Mouse (Mus musculus): ENCODE measurements around the gene Olfr1467. TPM values are rescaled to one million over a fixed set of nuclear protein-coding genes. Genes with fewer than 3 reads are reported as not detected.

Olfr1467 gene
- polyA plus RNA-seq (2011; ENCODE audit: insufficient read depth, insufficient read length, low read depth, missing spikeins): not detected in 2 replicates

GRCm38 (mm10) chr19:13361936-13362335 lies at the start of gene Olfr1467:
TSS of gene Olfr1467 (plus strand) at chr19:13362236.
- no peaks in the 10 kb centered on the region for H3K4me1 ChIP-seq (ENCODE audit: control insufficient read depth, insufficient read depth, low read length)
- TF ChIP-seq EP300 (IDR thresholded peaks at IDR 0.05; ENCODE audit: insufficient read depth, low read depth, low read length) (no peak), POLR2A (IDR thresholded peaks at IDR 0.05; ENCODE audit: insufficient read depth, low read length) (no peak), CTCF (IDR thresholded peaks at IDR 0.05; ENCODE audit: low read depth, low read length) (no peak)
- peaks cover 8% of the 10 kb centered on the region for H3K9me3 ChIP-seq (replicated peaks; ENCODE audit: control insufficient read depth, insufficient read depth, low read length, poor library complexity, severe bottlenecking)
- no peaks in the 10 kb centered on the region for H3K27me3 ChIP-seq (ENCODE audit: control insufficient read depth, insufficient read depth, low read length, poor library complexity, severe bottlenecking)
- no peaks in the 10 kb centered on the region for H3K36me3 ChIP-seq (ENCODE audit: control insufficient read depth, insufficient read depth, low read length, poor library complexity, severe bottlenecking)
- no peak within 1 kb of the TSS for H3K27ac ChIP-seq (ENCODE audit: insufficient read depth, low read length)
- no peak within 1 kb of the TSS for H3K9ac ChIP-seq (ENCODE audit: low read depth, poor library complexity, severe bottlenecking)
- H3K4me3 ChIP-seq (ENCODE audit: low read depth, low read length): no peak within 1 kb of the TSS

- Histone ChIP-seq H3K27me3 (ENCODE audit: control insufficient read depth, insufficient read depth, low read length, poor library complexity, severe bottlenecking) (no peaks in the 10 kb centered on the region), H3K9me3 (replicated peaks; ENCODE audit: control insufficient read depth, insufficient read depth, low read length, poor library complexity, severe bottlenecking) (no peaks in the 10 kb centered on the region), H3K36me3 (ENCODE audit: control insufficient read depth, insufficient read depth, low read length, poor library complexity, severe bottlenecking) (no peaks in the 10 kb centered on the region), H3K9ac (ENCODE audit: low read depth, poor library complexity, severe bottlenecking) (no peak within 1 kb of the TSS), H3K27ac (ENCODE audit: insufficient read depth, low read length) (no peak within 1 kb of the TSS), H3K4me1 (ENCODE audit: control insufficient read depth, insufficient read depth, low read length) (no peaks in the 10 kb centered on the region), H3K4me3 (ENCODE audit: low read depth, low read length) (no peak within 1 kb of the TSS)
- TF ChIP-seq CTCF (IDR thresholded peaks at IDR 0.05; ENCODE audit: low read depth, low read length): no peak
- TF ChIP-seq POLR2A (IDR thresholded peaks at IDR 0.05; ENCODE audit: insufficient read depth, low read length): no peak
- TF ChIP-seq EP300 (IDR thresholded peaks at IDR 0.05; ENCODE audit: insufficient read depth, low read depth, low read length): no peak
Observed at GRCm38 (mm10) chr19:13315441-13315840, 46.6 kb upstream of the Olfr1467 start, which contains the start of gene Olfr1465. TSS of gene Olfr1465 (minus strand) at chr19:13315541.

DNA sequence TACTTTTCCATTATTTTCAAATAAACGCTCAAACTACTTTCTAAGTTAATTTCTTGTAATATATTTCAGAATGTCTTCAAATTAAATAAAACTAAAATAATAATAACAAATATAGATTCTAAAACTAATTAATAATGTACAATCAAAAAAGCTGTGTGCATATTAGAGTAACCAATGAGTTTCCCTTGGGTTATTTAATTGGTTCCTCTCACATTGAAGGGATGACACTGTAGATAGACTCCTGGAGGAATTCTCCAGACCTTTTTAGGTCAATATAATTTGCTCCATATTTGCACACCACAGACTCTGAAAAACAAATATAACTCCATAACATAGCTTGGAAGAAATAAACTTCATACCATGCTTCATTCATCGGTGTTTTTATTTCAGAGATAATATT lies 23.5 kb upstream of the Olfr1467 start, which contains the start of gene Olfr1466:
Gene Olfr1466 (plus strand): TSS at position 301 of the 400 bp plus-strand sequence.
- Histone ChIP-seq H3K9me3 (replicated peaks; ENCODE audit: control insufficient read depth, insufficient read depth, low read length, poor library complexity, severe bottlenecking) (no peaks in the 10 kb centered on the region), H3K27ac (ENCODE audit: insufficient read depth, low read length) (no peak within 1 kb of the TSS), H3K36me3 (ENCODE audit: control insufficient read depth, insufficient read depth, low read length, poor library complexity, severe bottlenecking) (no peaks in the 10 kb centered on the region), H3K4me3 (ENCODE audit: low read depth, low read length) (no peak within 1 kb of the TSS), H3K9ac (ENCODE audit: low read depth, poor library complexity, severe bottlenecking) (no peak within 1 kb of the TSS), H3K4me1 (ENCODE audit: control insufficient read depth, insufficient read depth, low read length) (no peaks in the 10 kb centered on the region), H3K27me3 (ENCODE audit: control insufficient read depth, insufficient read depth, low read length, poor library complexity, severe bottlenecking) (no peaks in the 10 kb centered on the region)
- no peak for TF ChIP-seq EP300 (IDR thresholded peaks at IDR 0.05; ENCODE audit: insufficient read depth, low read depth, low read length)

- Histone ChIP-seq H3K27ac (ENCODE audit: insufficient read depth, low read length) (no peak within 1 kb of the TSS), H3K36me3 (ENCODE audit: control insufficient read depth, insufficient read depth, low read length, poor library complexity, severe bottlenecking) (no peaks in the 10 kb centered on the region), H3K4me3 (ENCODE audit: low read depth, low read length) (no peak within 1 kb of the TSS), H3K27me3 (ENCODE audit: control insufficient read depth, insufficient read depth, low read length, poor library complexity, severe bottlenecking) (no peaks in the 10 kb centered on the region), H3K9me3 (replicated peaks; ENCODE audit: control insufficient read depth, insufficient read depth, low read length, poor library complexity, severe bottlenecking) (no peaks in the 10 kb centered on the region), H3K4me1 (ENCODE audit: control insufficient read depth, insufficient read depth, low read length) (no peaks in the 10 kb centered on the region), H3K9ac (ENCODE audit: low read depth, poor library complexity, severe bottlenecking) (no peak within 1 kb of the TSS)
- TF ChIP-seq CTCF (IDR thresholded peaks at IDR 0.05; ENCODE audit: low read depth, low read length): no peak
- no peak for TF ChIP-seq POLR2A (IDR thresholded peaks at IDR 0.05; ENCODE audit: insufficient read depth, low read length)
- no peak for TF ChIP-seq EP300 (IDR thresholded peaks at IDR 0.05; ENCODE audit: insufficient read depth, low read depth, low read length)
Observed at GRCm38 (mm10) chr19:13407549-13407948, 45.5 kb downstream of the Olfr1467 start, which contains the start of gene Olfr1469. TSS of gene Olfr1469 (plus strand) at chr19:13407849.

Other genes starting within 250 kb of the Olfr1467 start
- 0.09 and 0.12 TPM in 2 replicates for gene Olfr1459, start 212.7 kb upstream of the Olfr1467 start, polyA plus RNA-seq (2011; ENCODE audit: insufficient read depth, insufficient read length, low read depth, missing spikeins)
- gene Olfr1461, start 199.2 kb upstream of the Olfr1467 start, polyA plus RNA-seq (2011; ENCODE audit: insufficient read depth, insufficient read length, low read depth, missing spikeins): not detected in 2 replicates
- gene Olfr1462, start 176.5 kb upstream of the Olfr1467 start, polyA plus RNA-seq (2011; ENCODE audit: insufficient read depth, insufficient read length, low read depth, missing spikeins): not detected in 2 replicates
- gene Olfr1463, start 130.9 kb upstream of the Olfr1467 start, polyA plus RNA-seq (2011; ENCODE audit: insufficient read depth, insufficient read length, low read depth, missing spikeins): not detected in 2 replicates
- gene Olfr1465, start 46.7 kb upstream of the Olfr1467 start, polyA plus RNA-seq (2011; ENCODE audit: insufficient read depth, insufficient read length, low read depth, missing spikeins): not detected in 2 replicates
- not detected in 2 replicates for gene Olfr1466, start 23.4 kb upstream of the Olfr1467 start, polyA plus RNA-seq (2011; ENCODE audit: insufficient read depth, insufficient read length, low read depth, missing spikeins)
- gene Olfr1469, start 45.6 kb downstream of the Olfr1467 start, polyA plus RNA-seq (2011; ENCODE audit: insufficient read depth, insufficient read length, low read depth, missing spikeins): not detected in 2 replicates
- not detected in 2 replicates for gene Olfr1471, start 81.2 kb downstream of the Olfr1467 start, polyA plus RNA-seq (2011; ENCODE audit: insufficient read depth, insufficient read length, low read depth, missing spikeins)
- not detected in 2 replicates for gene Olfr1472, start 93.8 kb downstream of the Olfr1467 start, polyA plus RNA-seq (2011; ENCODE audit: insufficient read depth, insufficient read length, low read depth, missing spikeins)
- not detected in 2 replicates for gene Olfr1474, start 107.3 kb downstream of the Olfr1467 start, polyA plus RNA-seq (2011; ENCODE audit: insufficient read depth, insufficient read length, low read depth, missing spikeins)
- not detected in 2 replicates for gene Olfr1475, start 118.0 kb downstream of the Olfr1467 start, polyA plus RNA-seq (2011; ENCODE audit: insufficient read depth, insufficient read length, low read depth, missing spikeins)
- not detected in 2 replicates for gene Olfr1477, start 138.3 kb downstream of the Olfr1467 start, polyA plus RNA-seq (2011; ENCODE audit: insufficient read depth, insufficient read length, low read depth, missing spikeins)
- not detected in 2 replicates for gene Olfr1480, start 165.7 kb downstream of the Olfr1467 start, polyA plus RNA-seq (2011; ENCODE audit: insufficient read depth, insufficient read length, low read depth, missing spikeins)
- not detected in 2 replicates for gene Olfr1484, start 221.3 kb downstream of the Olfr1467 start, polyA plus RNA-seq (2011; ENCODE audit: insufficient read depth, insufficient read length, low read depth, missing spikeins)